Mouse (Mus musculus) heart, embryonic 14.5 days (tissue): ENCODE measurements around the gene Caskin1. TPM values are rescaled to one million over a fixed set of nuclear protein-coding genes. Genes with fewer than 3 reads are reported as not detected.
"Not testable (repeated sequence)": the region's sequence is repeated elsewhere in the genome, so short reads cannot be mapped to it uniquely, and the experiment has no call there.

ENCODE experiments used
- ATAC-seq: fragments of 200-750 bp; cut with Nextera tagmentation; 2 replicates; pipeline ENCODE4 v1.8.0; 2017; ENCODE audit warnings: low read depth, moderate TSS enrichment; ENCODE audit not compliant: insufficient number of reproducible peaks, insufficient read depth, low FRiP score
- H3K27ac ChIP-seq, 2 experiments: fragments of 200-500 bp in 1 of 2; fragments of 300-500 bp in 1 of 2; sonication (generic) in 1 of 2; replicated peaks in 1 of 2; 2 replicates each; pipeline ENCODE4 v1.5.1; 2012 to 2014; ENCODE audit warnings: low read depth in 2 of 2, low read length in 2 of 2, control low read depth in 1 of 2, mild to moderate bottlenecking in 1 of 2, mixed read lengths in 1 of 2; ENCODE audit not compliant: control insufficient read depth in 1 of 2, insufficient read depth in 1 of 2
- H3K27me3 ChIP-seq: fragments of 300-500 bp; sonication (generic); 2 replicates; pipeline ENCODE4 v1.6.1; 2014; ENCODE audit warnings: mild to moderate bottlenecking, low read length, control low read depth; ENCODE audit not compliant: control insufficient read depth, insufficient read depth
- H3K36me3 ChIP-seq: fragments of 300-500 bp; sonication (generic); 2 replicates; pipeline ENCODE4 v1.6.1; 2014; ENCODE audit warnings: mild to moderate bottlenecking, control low read depth, low read length, mixed read lengths; ENCODE audit not compliant: control insufficient read depth, insufficient read depth
- H3K4me1 ChIP-seq, 2 experiments: fragments of 200-500 bp in 1 of 2; fragments of 300-500 bp in 1 of 2; sonication (generic) in 1 of 2; 2 replicates each; pipeline ENCODE4 v1.6.1; 2012 to 2014; ENCODE audit warnings: low read length in 2 of 2, control low read depth in 1 of 2, mixed read lengths in 1 of 2; ENCODE audit not compliant: control insufficient read depth in 2 of 2, insufficient read depth in 2 of 2
- H3K4me2 ChIP-seq: fragments of 300-500 bp; sonication (generic); 2 replicates; pipeline ENCODE4 v1.6.1; 2014; ENCODE audit warnings: mild to moderate bottlenecking, low read length
- H3K4me3 ChIP-seq, 2 experiments: fragments of 200-500 bp in 1 of 2; fragments of 300-500 bp in 1 of 2; sonication (generic) in 1 of 2; 2 replicates each; pipeline ENCODE4 v1.5.1; 2012 to 2014; ENCODE audit warnings: low read length in 2 of 2, mild to moderate bottlenecking in 2 of 2, control low read depth in 1 of 2, low read depth in 1 of 2, moderate library complexity in 1 of 2; ENCODE audit not compliant: control insufficient read depth in 1 of 2, insufficient read depth in 1 of 2
- H3K9ac ChIP-seq: fragments of 300-500 bp; sonication (generic); 2 replicates; pipeline ENCODE4 v1.6.1; 2014; ENCODE audit warnings: mild to moderate bottlenecking, low read length
- H3K9me3 ChIP-seq: fragments of 300-500 bp; sonication (generic); 2 replicates; pipeline ENCODE4 v1.6.1; 2016; ENCODE audit warnings: low read length, control low read depth; ENCODE audit not compliant: control insufficient read depth
- WGBS: fragments of 180-500 bp; shearing (Covaris S2); extraction: QIAGEN DNeasy Blood & Tissue Kit; methylation state at CpG from one replicate; pipeline ENCODE4 v1.1.7; 2014; 5-methylcytosine and 5-hydroxymethylcytosine counted together
- polyA plus RNA-seq: library from polyadenylated mRNA; unstranded; fragments of >200 nt; fragmentation: Nextera tagmentation; extraction: Ambion mirVana; gene quantifications from 2 replicates; pipeline ENCODE4 v1.2.1, GENCODE M21; 2014

The Caskin1 gene
- polyA plus RNA-seq, 1 experiment from 2014 or later, result 0.26 TPM

GRCm38 (mm10) chr17:24451220-24451619 is 37.2 kb upstream of the Caskin1 start:
- Histone ChIP-seq H3K4me1 (peaks cover 0 to 19% of the 10 kb centered on the region in 2 experiments; a peak in 2 of 4 replicates), H3K4me3 (no peak overlapping the region), H3K9ac (no peak overlapping the region), H3K4me2 (no peak overlapping the region), H3K27me3 (no peaks in the 10 kb centered on the region), H3K36me3 (peaks cover 55% of the 10 kb centered on the region), H3K9me3 (no peaks in the 10 kb centered on the region), H3K27ac (no peak overlapping the region)
- ATAC-seq, result no peak
- 95% methylated on average over 6 of the region's 6 CpGs for WGBS

GRCm38 (mm10) chr17:24453372-24453771 is 35.0 kb upstream of the Caskin1 start:
- no peak for ATAC-seq
- Histone ChIP-seq H3K27me3 (no peaks in the 10 kb centered on the region), H3K27ac (no peak overlapping the region), H3K4me2 (peak overlapping the region; percentile 66), H3K36me3 (peaks cover 34% of the 10 kb centered on the region), H3K9me3 (no peaks in the 10 kb centered on the region), H3K9ac (no peak overlapping the region), H3K4me3 (no peak overlapping the region), H3K4me1 (peaks cover 0 to 19% of the 10 kb centered on the region in 2 experiments; a peak in 2 of 4 replicates)
- WGBS, result 86% methylated on average over 2 of the region's 2 CpGs

GRCm38 (mm10) chr17:24454218-24454755 is 34.1 kb upstream of the Caskin1 start:
- Histone ChIP-seq H3K4me1 (peaks cover 0 to 19% of the 10 kb centered on the region in 2 experiments; a peak in 2 of 4 replicates), H3K9me3 (no peaks in the 10 kb centered on the region), H3K4me2 (peak overlapping the region; percentile 66), H3K27me3 (no peaks in the 10 kb centered on the region), H3K4me3 (peak overlapping the region; percentile 71 to 74), H3K27ac (peak overlapping the region; percentile 89 to 95), H3K9ac (peak overlapping the region; percentile 93), H3K36me3 (peaks cover 25% of the 10 kb centered on the region)
- ATAC-seq, result no peak
- 4% methylated on average over 14 of the region's 14 CpGs for WGBS

- H3K4me2 ChIP-seq, result peak overlapping the region; percentile 66
- H3K27ac ChIP-seq, result peak overlapping the region; percentile 89 to 95
- peak overlapping the region; percentile 71 to 74 for H3K4me3 ChIP-seq
- WGBS, result under 1% methylated on average over 67 of the region's 67 CpGs
- peaks cover 18% of the 10 kb centered on the region for H3K36me3 ChIP-seq
- H3K27me3 ChIP-seq, result no peaks in the 10 kb centered on the region
- H3K4me1 ChIP-seq, result peaks cover 0 to 19% of the 10 kb centered on the region in 2 experiments; a peak in 2 of 4 replicates
- H3K9me3 ChIP-seq, result no peaks in the 10 kb centered on the region
- ATAC-seq, result peak; percentile 93
- peak overlapping the region; percentile 93 for H3K9ac ChIP-seq
These were observed 33.5 kb upstream of the Caskin1 start for GRCm38 (mm10) chr17:24454756-24455522.

- not testable (repeated sequence) for ATAC-seq
- WGBS, result 57% methylated on average over 10 of the region's 10 CpGs
These were observed 32.7 kb upstream of the Caskin1 start for GRCm38 (mm10) chr17:24455523-24456206.

GRCm38 (mm10) chr17:24461580-24461979 is 26.8 kb upstream of the Caskin1 start:
- Histone ChIP-seq H3K9me3 (no peaks in the 10 kb centered on the region), H3K27me3 (no peaks in the 10 kb centered on the region), H3K4me1 (peaks cover 7 to 10% of the 10 kb centered on the region in 2 experiments), H3K27ac (no peak overlapping the region), H3K4me3 (no peak overlapping the region), H3K9ac (no peak overlapping the region), H3K36me3 (no peaks in the 10 kb centered on the region), H3K4me2 (no peak overlapping the region)
- 68% methylated on average over 2 of the region's 2 CpGs for WGBS
- ATAC-seq, result no peak

More at GRCm38 (mm10) chr17:24455523-24456206, 32.7 kb upstream of the Caskin1 start:
- H3K4me2 ChIP-seq, result peak overlapping the region; percentile 52
- H3K4me3 ChIP-seq, result peak overlapping the region in 1 of 2 experiments; percentile 71; a peak in 1 of 4 replicates
- not testable (repeated sequence) for H3K27me3 ChIP-seq, H3K9me3 ChIP-seq, H3K9ac ChIP-seq
- H3K36me3 ChIP-seq, result peaks cover 11% of the 10 kb centered on the region
- peak overlapping the region in 1 of 2 experiments; percentile 28; a peak in 1 of 4 replicates for H3K27ac ChIP-seq
- H3K4me1 ChIP-seq, result peaks cover 0 to 19% of the 10 kb centered on the region in 2 experiments; a peak in 2 of 4 replicates

- 29% methylated on average over 1 of the region's 1 CpGs for WGBS
- H3K9ac ChIP-seq, result no peak overlapping the region
- peaks cover 7 to 10% of the 10 kb centered on the region in 2 experiments for H3K4me1 ChIP-seq
- no peak overlapping the region for H3K4me3 ChIP-seq
- ATAC-seq, result peak; percentile 56; the same call in 1 of the 2 replicates
- no peaks in the 10 kb centered on the region for H3K36me3 ChIP-seq
- no peak overlapping the region; a peak in 1 of 4 replicates for H3K27ac ChIP-seq
- no peaks in the 10 kb centered on the region for H3K27me3 ChIP-seq
- H3K4me2 ChIP-seq, result no peak overlapping the region
- H3K9me3 ChIP-seq, result no peaks in the 10 kb centered on the region
These were observed 25.5 kb upstream of the Caskin1 start for GRCm38 (mm10) chr17:24462932-24463331.
